Mouse (Mus musculus): ENCODE measurements at regions not wholly inside any gene's neighbourhood (a gene's known extent, or its start where the extent isn't known, plus 50 kb on each side); places are given as distances from the start of the nearest gene placed in this dataset.

- H3K27ac ChIP-seq, result no peak overlapping the region
- H3K27me3 ChIP-seq (ENCODE audit: control insufficient read depth, insufficient read depth, low read length), result no peaks in the 10 kb centered on the region
- DNase-seq (ENCODE audit: low spot score) (no peak), ATAC-seq (ENCODE audit: low FRiP score) (no peak)
- H3K9me3 ChIP-seq (ENCODE audit: control insufficient read depth, low read length), result no peaks in the 10 kb centered on the region
- WGBS, result 71% methylated on average over 2 of the region's 2 CpGs
- H3K4me1 ChIP-seq (replicated peaks; ENCODE audit: control insufficient read depth, insufficient read depth, low read length), result no peaks in the 10 kb centered on the region
- no peak overlapping the region for H3K4me3 ChIP-seq (replicated peaks; ENCODE audit: low read length)
- H3K9ac ChIP-seq, result no peak overlapping the region
- no peak overlapping the region for H3K4me2 ChIP-seq (replicated peaks)
- H3K36me3 ChIP-seq (replicated peaks; ENCODE audit: control insufficient read depth, insufficient read depth), result no peaks in the 10 kb centered on the region
These were observed 620.4 kb upstream of the Igfbp3 start for GRCm38 (mm10) chr11:7834151-7834550.

- Histone ChIP-seq H3K4me3 (replicated peaks; ENCODE audit: low read length) (no peak overlapping the region), H3K4me2 (replicated peaks) (no peak overlapping the region), H3K9ac (no peak overlapping the region), H3K4me1 (replicated peaks; ENCODE audit: control insufficient read depth, insufficient read depth, low read length) (no peaks in the 10 kb centered on the region), H3K27me3 (ENCODE audit: control insufficient read depth, insufficient read depth, low read length) (no peaks in the 10 kb centered on the region), H3K9me3 (ENCODE audit: control insufficient read depth, low read length) (no peaks in the 10 kb centered on the region), H3K36me3 (replicated peaks; ENCODE audit: control insufficient read depth, insufficient read depth) (no peaks in the 10 kb centered on the region), H3K27ac (no peak overlapping the region)
- no peak for ATAC-seq (ENCODE audit: low FRiP score)
- no peak for DNase-seq (ENCODE audit: low spot score)
- WGBS, result 77% methylated on average over 8 of the region's 8 CpGs
These were observed 618.7 kb upstream of the Igfbp3 start for GRCm38 (mm10) chr11:7832376-7832775.

- WGBS, result 33% methylated on average over 1 of the region's 1 CpGs
These were observed 616.0 kb upstream of the Igfbp3 start for GRCm38 (mm10) chr11:7829770-7830169.

GRCm38 (mm10) chr11:7828001-7828400 is 614.3 kb upstream of the Igfbp3 start:
- ATAC-seq (ENCODE audit: low FRiP score), result no peak
- H3K27me3 ChIP-seq (ENCODE audit: control insufficient read depth, insufficient read depth, low read length), result no peaks in the 10 kb centered on the region
- no peaks in the 10 kb centered on the region for H3K9me3 ChIP-seq (ENCODE audit: control insufficient read depth, low read length)
- H3K4me1 ChIP-seq (replicated peaks; ENCODE audit: control insufficient read depth, insufficient read depth, low read length), result no peaks in the 10 kb centered on the region
- WGBS, result 92% methylated on average over 4 of the region's 4 CpGs
- H3K36me3 ChIP-seq (replicated peaks; ENCODE audit: control insufficient read depth, insufficient read depth), result no peaks in the 10 kb centered on the region
- DNase-seq (ENCODE audit: low spot score), result no peak
- H3K9ac ChIP-seq, result no peak overlapping the region
- no peak overlapping the region for H3K4me3 ChIP-seq (replicated peaks; ENCODE audit: low read length)
- H3K4me2 ChIP-seq (replicated peaks), result no peak overlapping the region
- no peak overlapping the region for H3K27ac ChIP-seq

More at GRCm38 (mm10) chr11:7829770-7830169, 616.0 kb upstream of the Igfbp3 start:
- Histone ChIP-seq H3K9me3 (ENCODE audit: control insufficient read depth, low read length) (no peaks in the 10 kb centered on the region), H3K4me2 (replicated peaks) (no peak overlapping the region), H3K4me1 (replicated peaks; ENCODE audit: control insufficient read depth, insufficient read depth, low read length) (no peaks in the 10 kb centered on the region), H3K4me3 (replicated peaks; ENCODE audit: low read length) (no peak overlapping the region), H3K27ac (no peak overlapping the region), H3K9ac (no peak overlapping the region), H3K36me3 (replicated peaks; ENCODE audit: control insufficient read depth, insufficient read depth) (no peaks in the 10 kb centered on the region), H3K27me3 (ENCODE audit: control insufficient read depth, insufficient read depth, low read length) (no peaks in the 10 kb centered on the region)
- ATAC-seq (ENCODE audit: low FRiP score) (no peak), DNase-seq (ENCODE audit: low spot score) (no peak)

GRCm38 (mm10) chr11:7827402-7827801 is 613.7 kb upstream of the Igfbp3 start:
- ATAC-seq (ENCODE audit: low FRiP score) (no peak), DNase-seq (ENCODE audit: low spot score) (no peak)
- Histone ChIP-seq H3K27me3 (ENCODE audit: control insufficient read depth, insufficient read depth, low read length) (no peaks in the 10 kb centered on the region), H3K27ac (no peak overlapping the region), H3K4me3 (replicated peaks; ENCODE audit: low read length) (no peak overlapping the region), H3K9ac (no peak overlapping the region), H3K36me3 (replicated peaks; ENCODE audit: control insufficient read depth, insufficient read depth) (no peaks in the 10 kb centered on the region), H3K4me1 (replicated peaks; ENCODE audit: control insufficient read depth, insufficient read depth, low read length) (no peaks in the 10 kb centered on the region), H3K4me2 (replicated peaks) (no peak overlapping the region), H3K9me3 (ENCODE audit: control insufficient read depth, low read length) (no peaks in the 10 kb centered on the region)
- 98% methylated on average over 1 of the region's 1 CpGs for WGBS

- Histone ChIP-seq H3K27me3 (ENCODE audit: control insufficient read depth, insufficient read depth, low read length) (no peaks in the 10 kb centered on the region), H3K4me1 (replicated peaks; ENCODE audit: control insufficient read depth, insufficient read depth, low read length) (no peaks in the 10 kb centered on the region), H3K36me3 (replicated peaks; ENCODE audit: control insufficient read depth, insufficient read depth) (no peaks in the 10 kb centered on the region), H3K9me3 (ENCODE audit: control insufficient read depth, low read length) (no peaks in the 10 kb centered on the region), H3K4me2 (replicated peaks) (no peak overlapping the region), H3K27ac (no peak overlapping the region), H3K9ac (no peak overlapping the region), H3K4me3 (replicated peaks; ENCODE audit: low read length) (no peak overlapping the region)
- DNase-seq (ENCODE audit: low spot score), result no peak
- no peak for ATAC-seq (ENCODE audit: low FRiP score)
- 87% methylated on average over 5 of the region's 5 CpGs for WGBS
These were observed 602.0 kb upstream of the Igfbp3 start for GRCm38 (mm10) chr11:7815750-7816149.

GRCm38 (mm10) chr11:7814556-7814955 is 600.8 kb upstream of the Igfbp3 start:
- Histone ChIP-seq H3K9ac (no peak overlapping the region), H3K4me3 (replicated peaks; ENCODE audit: low read length) (no peak overlapping the region), H3K36me3 (replicated peaks; ENCODE audit: control insufficient read depth, insufficient read depth) (no peaks in the 10 kb centered on the region), H3K4me1 (replicated peaks; ENCODE audit: control insufficient read depth, insufficient read depth, low read length) (no peaks in the 10 kb centered on the region), H3K27ac (no peak overlapping the region), H3K9me3 (ENCODE audit: control insufficient read depth, low read length) (no peaks in the 10 kb centered on the region), H3K27me3 (ENCODE audit: control insufficient read depth, insufficient read depth, low read length) (no peaks in the 10 kb centered on the region), H3K4me2 (replicated peaks) (no peak overlapping the region)
- DNase-seq (ENCODE audit: low spot score) (no peak), ATAC-seq (ENCODE audit: low FRiP score) (no peak)
- WGBS, result 80% methylated on average over 2 of the region's 2 CpGs

- DNase-seq (ENCODE audit: low spot score) (no peak), ATAC-seq (ENCODE audit: low FRiP score) (no peak)
- Histone ChIP-seq H3K27ac (no peak overlapping the region), H3K4me3 (replicated peaks; ENCODE audit: low read length) (no peak overlapping the region), H3K27me3 (ENCODE audit: control insufficient read depth, insufficient read depth, low read length) (no peaks in the 10 kb centered on the region), H3K36me3 (replicated peaks; ENCODE audit: control insufficient read depth, insufficient read depth) (no peaks in the 10 kb centered on the region), H3K4me2 (replicated peaks) (no peak overlapping the region), H3K9me3 (ENCODE audit: control insufficient read depth, low read length) (no peaks in the 10 kb centered on the region), H3K9ac (no peak overlapping the region), H3K4me1 (replicated peaks; ENCODE audit: control insufficient read depth, insufficient read depth, low read length) (no peaks in the 10 kb centered on the region)
- 74% methylated on average over 2 of the region's 2 CpGs for WGBS
These were observed 598.7 kb upstream of the Igfbp3 start for GRCm38 (mm10) chr11:7812436-7812835.

- Histone ChIP-seq H3K4me1 (replicated peaks; ENCODE audit: control insufficient read depth, insufficient read depth, low read length) (no peaks in the 10 kb centered on the region), H3K9ac (no peak overlapping the region), H3K4me2 (replicated peaks) (no peak overlapping the region), H3K27ac (no peak overlapping the region), H3K9me3 (ENCODE audit: control insufficient read depth, low read length) (no peaks in the 10 kb centered on the region), H3K27me3 (ENCODE audit: control insufficient read depth, insufficient read depth, low read length) (no peaks in the 10 kb centered on the region), H3K36me3 (replicated peaks; ENCODE audit: control insufficient read depth, insufficient read depth) (no peaks in the 10 kb centered on the region), H3K4me3 (replicated peaks; ENCODE audit: low read length) (no peak overlapping the region)
- ATAC-seq (ENCODE audit: low FRiP score) (no peak), DNase-seq (ENCODE audit: low spot score) (no peak)
- 84% methylated on average over 2 of the region's 2 CpGs for WGBS
These were observed 596.0 kb upstream of the Igfbp3 start for GRCm38 (mm10) chr11:7809741-7810140.

- Histone ChIP-seq H3K9me3 (ENCODE audit: control insufficient read depth, low read length) (no peaks in the 10 kb centered on the region), H3K27ac (no peak overlapping the region), H3K4me1 (replicated peaks; ENCODE audit: control insufficient read depth, insufficient read depth, low read length) (no peaks in the 10 kb centered on the region), H3K27me3 (ENCODE audit: control insufficient read depth, insufficient read depth, low read length) (no peaks in the 10 kb centered on the region), H3K4me3 (replicated peaks; ENCODE audit: low read length) (no peak overlapping the region), H3K4me2 (replicated peaks) (no peak overlapping the region), H3K36me3 (replicated peaks; ENCODE audit: control insufficient read depth, insufficient read depth) (no peaks in the 10 kb centered on the region), H3K9ac (no peak overlapping the region)
- no peak for ATAC-seq (ENCODE audit: low FRiP score)
- WGBS, result 90% methylated on average over 5 of the region's 5 CpGs
- no peak for DNase-seq (ENCODE audit: low spot score)
These were observed 582.6 kb upstream of the Igfbp3 start for GRCm38 (mm10) chr11:7796373-7796772.

All from hindbrain, embryonic 14.5 days (tissue).